Mouse (Mus musculus) right cerebral cortex, postnatal 10 days (tissue): Measurements from ENCODE around the gene Lrch1.

Experiments used
- DNase-seq, 2 experiments: peaks; one replicate each; pipeline ENCODE4 v3.0.0; 2021; ENCODE audit warnings: low spot score in 2 of 2

Gene Lrch1

DNA sequence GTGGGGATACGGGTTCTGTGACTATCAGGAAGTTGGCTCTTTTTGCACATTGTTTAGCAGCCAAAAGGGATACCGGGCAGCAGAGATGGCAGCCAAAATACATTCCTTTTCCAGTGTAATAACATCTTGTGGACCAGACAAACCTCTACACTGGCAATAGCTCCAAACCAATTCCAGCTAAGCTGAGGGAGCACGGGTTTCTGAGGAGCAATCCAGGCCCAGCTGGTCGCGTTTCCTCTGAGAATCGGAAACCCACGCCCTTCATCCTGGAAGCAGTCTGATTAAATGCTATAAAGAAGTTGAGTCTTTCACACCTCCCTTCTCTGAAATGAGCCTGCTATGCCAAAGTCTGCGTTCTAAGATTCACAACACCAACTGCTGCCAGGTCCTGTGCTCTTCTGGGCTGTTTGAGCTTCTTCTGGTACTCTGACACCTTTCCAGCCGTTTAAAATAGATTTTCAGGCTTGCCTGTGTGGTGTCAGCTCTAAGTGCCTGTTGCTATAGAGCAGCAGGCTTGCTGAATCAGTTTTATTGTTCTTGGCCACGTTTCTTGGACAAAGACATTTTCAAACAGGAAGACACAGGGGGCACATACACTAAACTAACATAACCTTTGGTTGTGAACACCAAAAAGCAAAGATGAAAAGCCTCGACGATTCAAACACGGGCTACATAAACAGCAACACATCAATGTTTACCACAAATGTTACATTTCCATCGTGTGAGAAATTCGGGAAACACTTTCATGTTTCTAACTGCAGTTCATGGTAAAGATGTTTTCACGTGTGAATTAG lies 94.5 kb downstream of the Lrch1 start:
- peak; percentile 76 to 89 for DNase-seq

DNA sequence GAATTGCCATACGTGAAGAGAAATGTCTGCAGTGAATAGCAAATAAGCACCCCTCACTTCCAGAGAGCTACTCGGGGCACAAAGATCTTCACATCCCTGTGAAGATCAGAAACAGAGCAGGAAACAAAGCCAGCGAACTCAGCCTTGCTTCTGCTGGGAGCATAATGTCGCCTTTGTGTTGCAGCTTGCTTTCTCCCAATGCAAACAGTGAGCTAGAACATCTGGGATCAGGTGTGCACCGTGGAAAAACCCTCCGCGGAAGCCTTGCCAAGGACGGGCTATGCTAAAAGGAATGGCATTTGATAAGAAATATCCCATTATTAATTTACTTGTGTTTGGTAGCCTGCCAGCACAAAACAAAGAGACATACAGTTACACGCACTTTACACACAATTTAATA lies 95.8 kb downstream of the Lrch1 start:
- peak in 1 of 2 experiments; percentile 28 for DNase-seq

DNA sequence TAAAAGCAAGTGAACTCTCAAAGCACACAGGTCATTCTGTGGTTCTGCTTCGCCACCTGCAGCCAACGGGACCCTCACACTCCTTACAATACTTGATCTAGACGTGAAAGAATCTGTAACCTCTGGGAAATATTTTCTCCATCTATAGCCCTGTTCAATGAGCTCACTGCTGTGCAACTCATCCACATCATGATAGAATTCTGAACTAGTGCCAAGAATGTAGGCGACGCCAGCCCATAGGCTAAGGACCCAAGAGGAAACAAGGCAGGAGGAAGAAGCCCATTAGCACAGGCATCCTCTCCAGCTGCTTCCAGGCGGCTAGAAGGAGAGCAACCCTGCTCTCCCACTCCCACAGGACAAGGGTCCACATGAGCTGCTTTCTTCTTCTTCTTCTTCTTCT lies 98.7 kb downstream of the Lrch1 start:
- DNase-seq: no peak

DNA sequence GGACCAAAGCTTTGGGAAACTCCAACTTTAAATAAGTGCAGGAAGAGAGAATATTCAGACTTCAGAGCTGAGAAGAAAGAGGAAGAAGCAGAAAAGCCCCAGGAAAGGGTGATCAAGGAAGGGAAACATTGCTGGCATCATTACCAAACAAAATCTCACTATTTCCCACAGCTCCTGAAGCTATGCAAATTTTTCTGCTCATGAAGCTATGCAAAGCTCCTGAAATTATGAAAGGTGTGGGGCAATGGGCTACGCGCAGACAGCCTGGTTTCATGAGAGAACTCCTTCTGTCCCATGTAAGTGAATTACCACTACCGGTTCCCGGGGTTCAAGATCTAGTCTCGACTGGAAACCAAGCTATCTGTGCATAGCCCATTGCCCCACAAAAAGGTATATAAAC lies 99.5 kb downstream of the Lrch1 start:
- DNase-seq: no peak

DNA sequence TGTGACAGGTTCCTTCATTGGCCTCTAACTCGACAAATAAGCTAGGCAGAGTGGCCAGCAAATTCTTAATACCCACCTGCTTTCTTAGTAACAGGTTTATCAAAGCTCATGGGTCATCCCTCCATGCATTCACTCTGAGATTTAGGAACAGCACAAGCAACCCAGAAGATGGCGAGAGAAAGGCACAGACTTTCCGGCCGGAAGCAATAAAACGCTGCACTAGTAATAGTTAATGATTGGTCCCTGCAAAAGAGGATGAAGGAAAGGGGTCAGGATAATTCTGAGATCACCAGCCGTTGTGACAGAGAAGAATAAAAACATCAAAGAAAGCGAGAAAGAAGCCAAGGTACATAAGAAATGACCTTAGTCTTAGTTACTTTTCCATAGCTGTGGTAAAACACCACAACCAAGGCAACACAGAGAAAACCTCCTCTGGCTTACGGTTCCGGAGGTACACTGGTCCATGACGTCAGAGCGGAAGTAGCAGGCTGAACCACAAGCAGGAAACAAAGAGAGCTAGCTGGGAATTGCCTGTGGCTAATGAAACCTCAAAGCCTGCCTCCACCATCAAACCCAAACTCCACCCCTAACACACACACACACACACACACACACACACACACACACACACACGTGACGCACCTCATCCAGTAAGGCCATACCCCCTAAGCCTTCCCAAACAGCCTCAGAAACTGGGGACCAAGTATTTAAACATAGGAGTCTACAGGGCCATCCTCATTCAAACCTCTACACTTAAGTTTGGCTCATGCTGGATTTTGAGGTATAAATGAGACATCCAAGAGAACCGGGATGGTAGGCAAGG lies 100.2 kb downstream of the Lrch1 start:
- no peak for DNase-seq

DNA sequence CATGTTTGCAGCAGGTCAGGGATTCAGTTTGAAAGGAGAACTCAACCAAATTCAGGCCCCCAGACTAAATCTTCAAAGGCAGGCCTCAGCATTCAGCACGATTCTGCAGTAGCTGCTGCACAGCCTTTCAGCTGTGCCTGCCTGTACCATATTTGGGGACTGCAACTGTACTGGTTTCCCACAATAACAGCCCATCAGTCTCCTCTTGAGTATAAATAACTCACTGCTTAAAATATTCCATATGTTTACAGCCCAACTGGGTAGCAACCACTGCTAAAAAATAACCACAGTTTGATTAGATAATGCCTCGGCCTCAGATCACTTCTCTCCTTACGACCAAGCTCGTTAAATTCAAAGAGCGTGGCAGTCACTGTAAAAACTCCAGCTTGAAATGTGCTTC lies 101.0 kb downstream of the Lrch1 start:
- DNase-seq: peak; percentile 42 to 58

DNA sequence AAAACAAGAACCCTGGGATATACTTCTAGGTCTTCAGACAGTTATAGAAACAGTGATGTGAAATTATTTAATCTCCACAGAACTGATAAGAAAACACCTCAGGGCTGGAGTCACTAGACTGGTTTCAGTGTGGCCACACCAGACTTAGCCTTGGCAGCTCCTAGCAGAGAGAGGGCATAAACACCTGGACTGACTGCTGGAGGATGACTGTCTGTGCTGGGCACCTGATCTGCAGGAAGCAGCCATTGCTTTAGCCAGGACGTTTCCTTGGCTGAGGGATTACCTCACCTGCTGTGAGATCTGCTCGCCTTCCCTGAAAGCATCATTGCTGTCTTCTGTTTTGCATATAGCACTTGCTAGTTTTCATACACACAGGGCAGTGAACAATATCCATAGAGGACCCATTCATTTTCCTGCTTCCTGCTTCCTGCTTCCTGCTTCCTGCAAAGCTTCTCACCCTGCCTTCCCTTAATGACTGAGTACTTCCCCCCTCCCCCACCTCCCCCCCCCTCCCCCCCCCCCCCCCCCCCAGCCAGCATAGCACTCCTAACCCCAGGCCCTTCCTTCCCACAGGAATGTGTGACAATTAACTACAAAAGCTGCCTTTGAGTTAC lies 101.9 kb downstream of the Lrch1 start:
- no peak for DNase-seq

DNA sequence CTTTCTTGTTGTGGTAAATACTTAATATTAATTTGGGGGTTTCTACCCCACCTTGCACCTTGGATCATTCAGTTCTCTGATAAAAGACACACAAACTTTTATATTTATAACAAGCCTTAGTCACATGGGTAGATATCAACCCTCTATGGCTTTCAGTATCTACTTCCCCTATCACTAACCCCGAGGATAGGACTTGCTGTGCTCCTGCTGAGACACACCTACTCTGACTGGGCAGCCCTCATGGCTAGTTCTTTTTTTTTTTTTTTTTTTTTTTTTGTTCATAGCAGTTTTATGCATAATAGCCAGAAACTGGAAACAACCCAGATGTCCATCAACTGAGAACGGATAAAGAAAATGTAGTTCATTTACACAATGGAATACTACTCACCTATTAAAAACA lies 106.0 kb downstream of the Lrch1 start:
- no peak for DNase-seq

DNA sequence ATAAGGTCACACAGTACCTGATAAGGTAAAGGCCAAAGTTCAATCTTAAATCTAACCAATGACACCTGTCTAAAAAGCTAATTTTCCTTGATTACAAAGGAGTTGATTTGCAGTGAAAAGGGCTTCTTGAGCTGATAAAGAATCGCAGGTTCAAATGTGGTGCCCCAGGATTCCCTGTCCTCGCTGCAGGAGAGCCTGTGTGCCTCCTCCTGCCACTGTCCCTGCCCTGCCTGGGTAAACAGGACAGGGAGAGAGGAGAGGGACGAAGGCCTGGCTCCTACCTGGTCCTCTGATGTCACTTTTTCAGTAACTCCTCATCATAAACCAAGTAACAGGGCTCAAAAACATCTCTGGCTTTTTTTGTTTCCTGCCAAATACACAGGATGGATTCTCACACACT lies 106.4 kb downstream of the Lrch1 start:
- DNase-seq: peak in 1 of 2 experiments; percentile 15

DNA sequence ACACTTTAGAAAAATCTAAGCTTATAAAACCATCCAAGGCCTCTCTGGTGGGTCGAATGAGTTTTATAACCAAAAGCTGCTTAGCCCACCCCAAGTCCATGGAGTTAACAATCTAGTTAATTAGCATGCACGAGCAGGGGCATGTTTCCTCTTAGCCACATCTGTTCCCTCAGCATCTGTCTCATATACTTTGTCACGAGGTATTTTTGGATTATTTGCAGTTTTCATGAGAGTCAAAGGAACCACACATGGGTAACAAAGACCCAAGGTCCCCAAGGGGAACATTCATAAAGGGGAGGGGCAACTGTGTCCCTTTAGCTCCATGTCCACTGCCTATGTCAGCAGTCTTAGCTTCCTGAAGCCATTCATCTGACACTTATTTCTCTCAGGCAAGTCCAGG lies 106.9 kb downstream of the Lrch1 start:
- peak in 1 of 2 experiments; percentile 13 for DNase-seq

DNA sequence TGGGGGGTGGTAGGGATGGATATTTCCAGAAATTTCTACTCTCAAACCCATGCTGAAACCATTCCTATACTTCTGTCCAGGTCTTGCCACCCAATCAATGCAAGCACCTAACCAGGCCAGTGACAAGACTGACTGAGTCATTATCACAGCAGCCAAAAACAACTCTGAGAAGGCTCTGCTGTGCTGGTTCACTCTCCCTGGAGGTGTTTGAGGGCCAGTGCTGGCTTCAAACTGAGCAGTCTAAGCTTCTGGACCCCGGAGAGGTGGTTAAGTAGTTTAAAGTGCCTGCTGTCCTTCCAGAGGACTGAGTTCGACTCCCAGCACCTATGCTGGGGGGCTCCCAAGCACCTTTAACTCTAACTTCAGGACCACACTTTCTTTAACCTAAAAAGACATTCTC lies 107.3 kb downstream of the Lrch1 start:
- DNase-seq: peak in 1 of 2 experiments; percentile 16

DNA sequence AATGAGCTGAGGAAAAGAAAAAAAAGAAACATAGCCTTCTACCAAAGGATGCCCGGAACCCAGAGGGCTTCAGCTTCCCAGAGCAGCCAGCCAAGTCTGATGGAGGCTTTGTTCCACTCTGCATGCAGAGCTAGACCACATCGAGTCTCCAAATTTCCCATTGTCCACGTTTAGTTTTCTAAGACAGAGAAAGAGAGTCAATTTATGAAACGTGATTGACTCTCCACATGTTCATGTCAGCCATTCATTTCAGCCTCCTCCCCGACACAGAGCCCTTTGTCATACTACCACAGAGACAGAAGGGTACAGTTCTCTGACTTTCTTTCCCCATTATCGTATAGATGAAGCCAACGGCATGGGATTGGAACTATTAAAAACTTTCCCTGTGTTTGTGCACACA lies 108.9 kb downstream of the Lrch1 start:
- peak in 1 of 2 experiments; percentile 12 for DNase-seq

DNA sequence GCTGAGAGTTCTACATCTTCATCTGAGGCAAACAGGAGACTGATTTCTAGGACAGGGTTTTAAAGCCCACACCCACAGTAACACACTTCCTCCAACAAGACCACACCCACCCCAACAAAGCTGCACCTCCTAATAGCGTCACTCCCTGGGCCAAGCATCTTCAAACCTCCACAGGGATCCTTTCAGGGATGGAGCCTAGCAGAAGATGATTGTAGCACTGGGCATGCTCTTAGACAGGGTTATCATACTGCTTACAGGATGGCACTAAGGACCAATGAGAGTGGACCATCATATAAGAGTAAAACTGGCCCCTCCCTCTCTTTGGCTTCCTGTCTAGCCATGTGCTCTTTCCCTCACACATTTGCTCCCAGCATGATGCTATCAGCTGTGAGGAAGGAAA lies 112.7 kb downstream of the Lrch1 start:
- DNase-seq: peak in 1 of 2 experiments; percentile 18

DNA sequence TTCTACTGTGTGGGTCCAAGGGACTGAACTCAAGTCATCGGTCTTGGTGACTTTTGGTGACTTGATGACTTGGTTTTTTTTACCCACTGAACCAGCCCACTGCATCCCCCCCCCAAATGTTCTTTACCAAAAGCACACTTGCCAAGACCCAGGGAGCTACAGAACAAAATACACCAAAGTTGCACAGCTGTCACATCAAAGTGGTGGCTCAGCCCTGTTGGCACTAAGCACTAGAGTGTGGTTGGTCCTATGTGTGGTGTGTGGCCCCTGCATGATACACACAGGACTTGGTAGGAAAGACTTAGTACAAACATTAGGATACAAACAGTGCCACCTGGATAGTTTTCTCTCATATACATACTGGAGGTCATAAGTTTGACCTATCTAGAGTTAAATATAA lies 113.5 kb downstream of the Lrch1 start:
- DNase-seq: no peak

DNA sequence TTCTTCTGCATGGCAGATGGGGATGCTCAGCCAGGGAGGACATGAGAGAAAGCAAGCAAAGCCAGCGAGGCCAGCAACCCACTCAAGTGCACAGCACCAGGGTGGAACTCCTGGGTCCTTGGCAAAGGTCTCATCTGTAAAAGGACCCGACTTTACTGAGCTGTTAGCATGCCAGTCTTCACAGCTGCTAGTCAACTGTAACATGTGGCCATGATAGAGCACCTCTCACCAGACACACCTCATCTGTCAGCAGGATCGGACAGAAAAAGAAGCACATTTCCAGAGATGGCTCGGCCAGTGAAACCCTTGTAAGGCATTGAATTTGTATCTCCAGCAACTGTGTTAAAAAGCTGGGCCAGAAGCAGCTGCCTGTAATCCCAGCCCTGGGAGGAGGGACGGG lies 116.0 kb downstream of the Lrch1 start:
- peak in 1 of 2 experiments; percentile 12 for DNase-seq

DNA sequence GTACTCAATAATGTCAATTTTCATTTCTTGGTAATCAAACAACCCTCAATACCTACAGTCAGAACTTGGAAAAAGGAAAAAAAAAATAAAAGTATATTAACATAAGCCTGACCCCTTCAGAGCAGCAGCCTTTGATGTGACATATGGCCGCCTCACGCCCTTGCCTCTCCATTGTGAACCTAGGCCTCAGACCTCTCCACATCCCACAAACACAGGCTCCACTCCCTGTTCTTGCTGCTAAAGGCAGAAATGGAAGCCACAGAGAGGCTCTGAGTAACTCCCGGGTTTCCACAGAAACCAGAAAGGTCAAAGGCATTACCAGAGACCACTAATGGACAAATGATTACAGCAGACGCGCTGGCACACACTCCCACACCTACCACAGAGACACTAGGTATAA lies 116.6 kb downstream of the Lrch1 start:
- no peak for DNase-seq

DNA sequence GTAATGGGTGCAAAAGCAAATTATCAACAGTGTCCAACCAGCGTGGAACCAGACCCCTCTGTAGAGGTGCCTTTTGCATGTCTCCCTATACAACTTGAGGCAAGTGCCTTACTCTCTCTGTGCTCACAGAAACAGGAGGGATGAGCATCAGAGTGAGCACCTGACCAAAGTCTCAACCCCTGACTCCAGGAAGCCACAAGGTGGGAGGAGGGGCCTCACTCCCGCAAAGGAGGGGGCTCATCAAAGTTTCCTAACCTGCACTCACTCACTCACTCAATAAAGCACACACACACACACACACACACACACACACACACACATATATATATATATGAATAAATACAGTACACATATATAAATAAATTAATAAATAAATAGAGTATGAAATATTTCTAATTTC lies 117.1 kb downstream of the Lrch1 start:
- no peak for DNase-seq

DNA sequence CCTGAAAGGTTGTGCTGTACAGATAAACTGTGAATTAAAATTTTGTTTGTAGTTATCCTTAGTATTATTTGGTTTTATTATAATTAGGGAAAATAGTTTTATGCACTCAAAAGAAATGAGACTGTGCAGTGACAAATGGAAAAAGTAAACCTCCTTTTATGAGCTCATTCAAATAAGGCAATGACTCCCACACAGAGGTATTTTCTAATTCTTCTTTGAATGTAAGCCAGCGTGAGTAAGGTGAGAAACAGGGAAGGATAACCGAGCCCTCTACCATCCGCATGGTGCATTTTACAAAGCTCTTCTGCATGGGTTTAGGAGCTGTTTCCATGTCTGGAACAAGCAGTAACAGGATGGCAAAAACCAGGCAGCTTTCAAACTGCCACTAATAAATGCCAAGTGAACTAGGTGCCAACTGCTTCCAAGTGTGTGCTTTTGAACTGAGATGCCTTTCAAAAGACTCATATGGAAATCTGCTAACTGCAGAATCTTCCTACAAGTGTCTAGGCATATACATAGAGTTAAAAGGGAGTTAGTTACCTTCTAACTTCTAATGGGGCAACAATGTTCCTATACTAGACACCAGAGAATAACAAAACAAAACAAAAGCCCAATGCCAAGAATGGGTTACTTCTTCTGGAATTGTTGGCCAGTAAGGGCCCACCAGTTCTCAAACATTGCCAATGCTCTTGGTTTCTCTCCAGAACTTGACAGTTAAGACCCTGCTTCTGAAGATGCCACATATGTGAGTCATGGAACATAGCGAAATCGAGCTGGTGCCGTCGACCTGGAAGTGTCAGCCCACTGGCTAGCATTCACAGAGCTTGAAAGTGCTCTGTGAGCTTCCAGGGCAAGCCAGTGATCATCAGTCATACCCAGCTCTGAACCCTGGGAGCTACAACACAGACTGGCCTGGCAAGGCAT lies 124.7 kb downstream of the Lrch1 start:
- no peak for DNase-seq

DNA sequence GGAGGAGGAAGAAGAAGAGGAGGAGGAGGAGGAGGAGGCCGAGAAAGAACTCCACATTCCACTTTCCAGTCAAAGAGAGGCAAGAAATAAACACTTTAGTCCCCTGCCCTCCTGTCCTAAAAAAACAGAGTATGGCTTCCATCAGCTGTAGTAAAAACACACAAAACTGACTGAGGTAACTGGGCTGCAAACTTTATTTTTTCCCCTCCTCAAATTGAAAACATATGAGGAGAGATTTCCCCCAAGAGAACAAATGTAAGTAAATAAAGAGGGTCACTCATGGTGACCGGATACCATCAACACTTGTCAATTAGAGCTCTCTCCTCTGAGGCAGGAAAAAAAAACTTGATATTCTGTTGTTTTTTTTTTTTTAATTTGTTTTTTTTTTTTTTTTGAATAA lies 125.6 kb downstream of the Lrch1 start:
- DNase-seq: no peak

DNA sequence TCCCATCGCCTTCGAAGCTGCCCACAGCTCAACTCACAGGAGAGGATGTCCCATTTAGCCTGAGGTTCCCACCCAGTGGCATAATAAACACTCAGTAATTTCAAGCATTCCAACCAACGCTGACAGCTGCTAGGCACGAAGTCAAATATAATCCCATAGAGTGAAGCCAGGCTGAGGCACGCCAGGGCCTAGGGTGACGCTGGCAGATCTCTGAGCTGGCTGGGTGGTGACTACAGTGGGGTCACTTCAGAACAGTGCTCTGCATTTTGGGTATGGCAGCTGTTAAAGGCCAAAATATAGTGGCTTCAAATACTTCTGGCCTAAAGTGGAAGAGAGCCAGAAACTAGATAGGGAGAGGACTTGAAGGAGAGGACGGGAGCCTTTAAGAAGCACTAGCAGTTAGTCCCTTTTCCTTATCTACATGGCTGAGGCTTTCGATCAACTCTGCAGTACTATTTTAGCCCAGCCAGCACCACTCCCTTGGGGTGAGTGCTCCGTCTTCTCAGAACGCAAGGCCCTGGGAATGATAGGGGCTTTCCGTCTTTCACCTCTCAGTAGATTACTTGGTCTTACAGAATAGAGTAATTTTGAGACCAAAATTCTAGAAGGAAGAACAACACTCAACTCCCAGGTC lies 127.4 kb downstream of the Lrch1 start:
- DNase-seq: no peak

DNA sequence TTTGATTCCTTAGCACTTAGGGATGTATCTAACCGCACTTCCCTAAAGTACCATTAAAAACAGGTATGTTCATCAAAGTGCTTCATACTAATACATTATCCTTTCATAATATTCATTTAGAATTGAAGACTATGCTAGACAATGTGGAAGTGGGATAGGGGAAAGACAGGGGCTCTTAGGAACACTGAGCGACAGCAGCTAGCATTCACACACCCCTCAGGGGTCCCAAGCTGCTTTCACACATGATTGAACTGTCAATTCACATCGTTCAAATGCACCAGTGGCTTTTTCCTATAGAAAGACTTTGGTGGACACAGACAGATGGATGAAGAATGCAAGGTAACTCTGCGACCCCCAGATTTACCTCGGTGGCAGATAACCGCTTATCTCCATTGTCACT lies 131.0 kb downstream of the Lrch1 start:
- DNase-seq: no peak
